Mouse (Mus musculus): ENCODE data around the gene P4hb.
"Not testable (repeated sequence)": the region's sequence is repeated elsewhere in the genome, so short reads cannot be mapped to it uniquely, and the experiment has no call there.

P4hb gene

GRCm38 (mm10) chr11:120571122-120571521, 1.9 kb downstream of the P4hb start:
- no peak for DNase-seq

GRCm38 (mm10) chr11:120568324-120568723, 4.7 kb downstream of the P4hb start:
- DNase-seq = no peak

GRCm38 (mm10) chr11:120565114-120565513, 7.9 kb downstream of the P4hb start:
- DNase-seq = no peak

GRCm38 (mm10) chr11:120562949-120563348, 10.1 kb downstream of the P4hb start:
- DNase-seq = no peak

- DNase-seq = no peak
Observed at GRCm38 (mm10) chr11:120560952-120561728, 11.9 kb downstream of the P4hb start.

GRCm38 (mm10) chr11:120558843-120559242, 14.2 kb downstream of the P4hb start:
- DNase-seq = not testable (repeated sequence)

GRCm38 (mm10) chr11:120555260-120555659, 17.8 kb downstream of the P4hb start:
- DNase-seq = no peak

GRCm38 (mm10) chr11:120554834-120555233, 18.2 kb downstream of the P4hb start:
- no peak for DNase-seq

- no peak for DNase-seq
Observed at GRCm38 (mm10) chr11:120552736-120553135, 20.3 kb downstream of the P4hb start.

- DNase-seq = no peak
Observed at GRCm38 (mm10) chr11:120550810-120551440, 22.1 kb downstream of the P4hb start, which contains the start of gene Ppp1r27. Ppp1r27 (minus strand) TSS chr11:120551132.

GRCm38 (mm10) chr11:120549986-120550809, 22.9 kb downstream of the P4hb start:
- DNase-seq = no peak

- DNase-seq = peak; percentile 96 to 97
Observed at GRCm38 (mm10) chr11:120549168-120549945, 23.7 kb downstream of the P4hb start, which contains the start of gene Mcrip1. Mcrip1 (minus strand) TSS chr11:120549727.

GRCm38 (mm10) chr11:120548786-120549167, 24.3 kb downstream of the P4hb start:
- no peak for DNase-seq

GRCm38 (mm10) chr11:120548214-120548613, 24.8 kb downstream of the P4hb start:
- no peak for DNase-seq

- peak in 1 of 2 experiments; percentile 41 for DNase-seq
Observed at GRCm38 (mm10) chr11:120547469-120547868, 25.6 kb downstream of the P4hb start.

- DNase-seq = no peak
Observed at GRCm38 (mm10) chr11:120545964-120546363, 27.1 kb downstream of the P4hb start.

- DNase-seq = no peak
Observed at GRCm38 (mm10) chr11:120542376-120542775, 30.7 kb downstream of the P4hb start.

GRCm38 (mm10) chr11:120541907-120542306, 31.1 kb downstream of the P4hb start:
- peak in 1 of 2 experiments; percentile 36 for DNase-seq

GRCm38 (mm10) chr11:120539285-120540014, 33.6 kb downstream of the P4hb start:
- peak; percentile 66 to 88 for DNase-seq

- peak in 1 of 2 experiments; percentile 29 for DNase-seq
Observed at GRCm38 (mm10) chr11:120538955-120539284, 34.1 kb downstream of the P4hb start.

- peak; percentile 44 to 71 for DNase-seq
Observed at GRCm38 (mm10) chr11:120538485-120538884, 34.6 kb downstream of the P4hb start.

- no peak for DNase-seq
Observed at GRCm38 (mm10) chr11:120535804-120536203, 37.2 kb downstream of the P4hb start.
